Mouse (Mus musculus): ENCODE data around the gene Nol4l.

The Nol4l gene

DNA sequence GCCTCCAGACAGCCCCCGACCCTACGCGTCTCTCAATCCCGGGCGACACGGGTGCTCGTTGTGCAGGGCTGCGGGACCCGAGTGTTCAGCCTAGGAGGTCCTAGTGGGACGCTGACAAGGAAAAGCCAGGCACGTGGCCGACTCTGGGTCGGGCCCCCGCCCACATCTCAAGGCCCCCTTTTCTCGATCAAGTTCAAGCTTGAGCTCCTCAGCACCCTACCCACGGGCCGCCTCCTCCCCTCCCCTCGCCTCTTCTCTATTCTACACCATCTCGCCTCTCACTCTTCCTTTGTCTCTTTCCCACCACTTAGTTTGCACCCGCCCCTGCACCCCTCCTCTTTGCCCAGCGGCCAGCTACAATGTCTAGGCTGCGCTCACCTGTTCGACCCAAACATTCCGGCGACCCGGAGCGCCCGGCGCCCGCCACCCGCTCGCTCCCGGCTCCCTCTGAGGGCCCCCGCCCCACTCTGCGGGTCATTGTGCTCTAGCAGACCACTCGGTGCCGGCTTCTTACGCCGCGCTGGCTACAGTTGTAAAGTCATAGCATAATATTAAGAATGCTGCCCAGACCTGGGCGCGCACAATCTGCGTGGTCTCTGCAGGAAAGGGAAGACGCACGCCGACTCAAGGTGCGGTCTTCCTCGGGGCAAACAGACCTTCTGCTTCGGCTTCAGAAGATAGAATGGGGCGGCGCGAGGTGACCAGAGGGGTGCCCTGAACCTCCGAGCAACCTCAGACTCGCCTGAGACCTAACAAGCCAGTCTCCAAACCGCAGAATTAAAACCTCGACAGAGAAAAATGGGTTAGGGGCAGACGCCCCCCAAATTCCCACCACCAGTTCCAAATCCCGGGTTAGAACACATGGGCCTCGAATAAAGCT is 84.4 kb downstream of the Nol4l start:
- in situ Hi-C loops (cut with MboI; ENCODE audit: low sequenced_read_pairs), result no loop called here

DNA sequence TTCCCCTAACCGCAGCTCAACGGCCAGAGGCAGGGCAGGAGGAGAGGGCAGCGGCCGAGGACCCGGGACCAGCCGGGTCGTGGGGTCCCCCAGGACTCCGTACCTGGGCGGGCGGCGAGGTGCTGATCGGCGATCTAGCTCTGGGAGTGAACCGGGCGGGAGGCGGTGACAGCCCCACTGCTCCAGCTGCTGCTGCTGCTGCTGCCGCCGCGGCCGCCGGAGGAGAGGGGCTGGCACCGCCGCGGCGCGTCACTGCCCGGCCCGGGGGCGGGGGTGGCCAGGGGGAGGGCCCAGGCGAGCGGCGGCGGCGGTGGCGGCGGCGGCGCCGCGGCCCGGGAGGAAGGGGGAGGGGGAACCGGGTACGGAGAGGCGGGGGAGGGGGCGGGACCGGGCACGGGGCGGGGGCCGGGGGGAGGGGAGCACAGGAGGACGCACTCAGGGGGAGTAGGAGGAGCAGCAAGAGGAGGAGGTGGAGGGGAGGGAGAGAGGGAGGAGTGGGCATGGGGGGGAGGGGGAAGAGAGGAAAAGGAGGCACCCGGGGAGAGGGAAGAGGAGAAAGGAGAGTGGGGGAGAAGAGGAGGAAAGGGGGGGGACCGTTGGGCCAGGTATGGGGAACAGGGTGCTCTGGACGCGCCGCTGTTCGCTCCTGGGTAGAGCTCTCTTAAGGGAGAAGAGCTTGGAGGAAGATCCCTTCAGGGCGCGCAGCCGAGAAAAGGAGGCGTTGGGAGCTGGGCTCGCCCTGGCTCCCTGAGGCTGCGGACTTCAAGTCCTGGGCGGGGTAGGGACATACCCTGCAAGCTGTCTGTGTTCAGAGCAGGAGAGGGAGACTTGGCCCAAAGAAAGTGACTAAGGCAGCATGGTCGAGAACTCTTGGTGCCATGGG is 85.3 kb downstream of the Nol4l start:
- in situ Hi-C loops (cut with MboI; ENCODE audit: low sequenced_read_pairs), result no loop called here

DNA sequence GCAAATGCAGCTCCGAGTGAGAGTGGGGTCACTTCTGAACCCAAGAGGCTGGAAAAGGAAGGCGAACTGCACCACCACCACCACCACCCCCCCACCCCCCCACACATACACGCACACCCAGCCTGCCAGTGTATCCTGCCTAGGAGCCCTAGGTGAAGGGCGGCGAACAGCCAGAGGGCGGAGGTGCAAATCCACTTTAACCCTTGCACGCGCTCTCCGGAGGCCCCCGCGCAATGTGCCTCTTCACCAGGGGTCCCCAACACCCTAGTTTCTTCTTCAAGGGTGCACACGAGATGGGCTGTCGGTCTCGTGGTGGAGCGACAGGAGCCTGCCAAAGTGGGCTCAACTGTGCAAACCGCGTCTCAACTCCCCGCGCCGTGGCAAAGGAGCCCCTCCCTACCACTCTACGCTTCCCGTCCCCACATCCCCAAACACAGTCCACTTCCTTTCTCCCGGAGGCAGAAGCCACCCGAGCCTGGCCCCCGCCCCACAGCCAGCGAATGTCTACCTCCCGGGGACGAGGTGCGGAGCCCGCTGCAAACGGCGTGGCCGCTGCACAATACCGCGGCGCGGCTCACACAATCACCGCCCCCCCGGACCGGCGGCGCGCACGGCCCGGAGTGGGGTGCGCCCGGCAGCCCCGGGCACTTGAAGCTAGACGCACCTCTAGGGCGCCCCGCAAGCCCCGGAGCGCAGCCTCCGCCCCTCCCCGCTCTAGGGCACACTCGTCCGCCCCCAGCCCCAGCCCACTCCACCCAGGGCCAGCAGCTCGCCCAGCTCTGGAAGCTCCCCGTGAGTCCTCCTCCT is 86.1 kb downstream of the Nol4l start:
- in situ Hi-C loops (cut with MboI; ENCODE audit: low sequenced_read_pairs), result no loop called here

DNA sequence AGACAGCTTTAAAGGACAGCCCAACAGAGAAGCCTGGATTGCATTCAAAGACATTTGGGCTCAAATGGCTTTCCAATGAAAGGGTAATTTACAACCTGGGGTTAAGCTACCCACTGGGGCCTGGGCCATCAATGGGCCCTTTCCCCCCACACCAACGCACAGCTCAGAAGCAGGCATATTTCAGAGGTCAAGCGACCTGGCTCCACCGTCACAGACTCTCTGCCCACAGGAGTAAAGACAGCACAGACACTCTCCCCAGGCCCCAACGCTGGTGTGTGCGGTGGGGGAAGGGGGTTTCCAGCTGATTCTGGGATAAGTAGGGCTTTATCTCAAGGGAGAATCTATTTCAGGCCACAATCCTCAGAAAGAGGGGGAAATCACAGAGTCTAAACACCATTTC is 87.1 kb downstream of the Nol4l start:
- in situ Hi-C loops (cut with MboI; ENCODE audit: low sequenced_read_pairs), result no loop called here

DNA sequence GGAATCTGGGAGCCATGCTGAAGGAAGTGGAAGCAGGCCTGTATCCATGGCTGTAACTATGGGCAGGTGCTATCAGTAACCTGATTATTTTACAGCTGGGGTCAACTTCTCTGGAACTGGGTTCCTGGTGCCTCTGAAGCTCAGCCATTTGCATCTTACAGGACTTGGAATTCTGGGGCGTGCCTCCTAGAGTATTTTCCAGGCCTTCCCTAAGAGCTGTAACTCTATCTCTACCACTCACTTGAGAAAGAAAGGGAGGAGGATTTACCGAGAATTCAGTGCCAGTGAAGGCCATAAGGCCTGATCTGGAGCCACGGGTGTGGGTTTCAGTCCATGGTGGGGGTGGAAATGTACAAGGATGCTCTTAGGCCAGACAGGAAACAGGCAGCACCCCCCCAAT is 88.5 kb downstream of the Nol4l start:
- in situ Hi-C loops (cut with MboI; ENCODE audit: low sequenced_read_pairs), result no loop called here

DNA sequence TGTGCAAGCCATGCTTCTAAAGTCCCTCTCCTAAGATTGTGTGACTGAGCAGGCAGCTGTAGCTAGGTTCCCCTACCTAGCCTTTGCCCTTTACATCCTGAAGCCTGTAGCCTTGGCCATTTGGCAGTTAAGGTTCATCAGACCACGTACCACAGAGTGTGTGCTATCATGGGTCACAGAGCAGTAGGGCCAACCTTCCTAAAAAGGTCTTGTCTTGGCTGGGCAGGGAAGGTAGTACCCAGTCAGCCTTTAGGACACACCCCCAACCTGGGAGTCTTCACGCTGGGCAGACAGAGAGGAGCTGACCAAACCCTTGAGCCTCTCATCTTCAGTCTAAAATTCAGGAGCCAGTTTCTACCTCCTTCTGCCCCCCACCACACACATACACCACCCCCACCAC is 89.0 kb downstream of the Nol4l start:
- in situ Hi-C loops (cut with MboI; ENCODE audit: low sequenced_read_pairs), result no loop called here

DNA sequence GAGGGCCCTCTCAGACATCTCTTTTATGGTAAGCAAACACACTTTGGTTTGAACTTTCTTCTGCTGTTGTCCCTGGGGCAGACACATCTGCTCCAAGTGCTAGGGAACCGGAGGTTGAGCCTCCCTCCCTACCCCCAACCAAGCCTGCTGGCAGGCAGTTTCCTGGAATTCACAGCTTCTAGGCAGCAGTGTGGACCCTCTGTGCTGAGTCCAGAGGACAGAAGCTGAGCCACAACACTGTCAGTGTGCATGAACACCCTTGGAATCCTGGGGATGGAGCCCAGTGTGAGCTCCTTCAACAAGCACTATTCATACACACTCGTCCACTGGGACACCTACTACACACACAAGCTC is 92.5 kb downstream of the Nol4l start:
- in situ Hi-C loops (cut with MboI; ENCODE audit: low sequenced_read_pairs), result no loop called here

DNA sequence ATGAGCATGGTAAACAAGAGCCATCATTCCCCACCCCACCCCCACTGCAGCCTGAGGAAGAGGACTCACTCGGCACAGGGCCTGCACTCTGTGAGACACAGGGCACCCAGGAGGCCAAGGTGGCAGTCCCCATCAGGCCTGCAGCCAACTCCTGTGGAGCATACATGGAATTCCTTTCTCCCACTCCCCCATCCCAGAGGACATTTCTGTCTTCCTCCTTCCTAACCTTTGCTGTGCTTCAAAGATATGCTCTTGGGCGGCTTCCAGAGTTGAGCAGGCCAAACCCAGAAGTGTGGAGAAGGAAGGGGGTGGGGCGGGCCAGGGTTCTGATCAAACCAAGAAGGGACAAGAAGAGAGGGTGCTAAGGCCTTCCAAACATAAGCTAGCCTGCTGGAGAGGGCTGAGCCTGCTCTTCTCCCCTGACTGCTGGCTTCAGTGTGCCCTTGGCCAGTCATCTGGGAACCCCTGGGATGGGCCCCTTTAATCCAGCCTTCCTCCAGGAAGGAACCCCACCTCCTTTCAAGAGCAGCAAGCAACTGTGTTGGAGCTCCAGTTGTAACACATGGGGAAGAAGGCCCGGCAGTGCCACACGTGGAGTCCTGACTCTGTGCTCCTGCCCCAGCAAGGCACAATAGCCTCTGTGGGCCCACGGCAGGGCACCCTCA is 93.0 kb downstream of the Nol4l start:
- in situ Hi-C loops (cut with MboI; ENCODE audit: low sequenced_read_pairs), result no loop called here

DNA sequence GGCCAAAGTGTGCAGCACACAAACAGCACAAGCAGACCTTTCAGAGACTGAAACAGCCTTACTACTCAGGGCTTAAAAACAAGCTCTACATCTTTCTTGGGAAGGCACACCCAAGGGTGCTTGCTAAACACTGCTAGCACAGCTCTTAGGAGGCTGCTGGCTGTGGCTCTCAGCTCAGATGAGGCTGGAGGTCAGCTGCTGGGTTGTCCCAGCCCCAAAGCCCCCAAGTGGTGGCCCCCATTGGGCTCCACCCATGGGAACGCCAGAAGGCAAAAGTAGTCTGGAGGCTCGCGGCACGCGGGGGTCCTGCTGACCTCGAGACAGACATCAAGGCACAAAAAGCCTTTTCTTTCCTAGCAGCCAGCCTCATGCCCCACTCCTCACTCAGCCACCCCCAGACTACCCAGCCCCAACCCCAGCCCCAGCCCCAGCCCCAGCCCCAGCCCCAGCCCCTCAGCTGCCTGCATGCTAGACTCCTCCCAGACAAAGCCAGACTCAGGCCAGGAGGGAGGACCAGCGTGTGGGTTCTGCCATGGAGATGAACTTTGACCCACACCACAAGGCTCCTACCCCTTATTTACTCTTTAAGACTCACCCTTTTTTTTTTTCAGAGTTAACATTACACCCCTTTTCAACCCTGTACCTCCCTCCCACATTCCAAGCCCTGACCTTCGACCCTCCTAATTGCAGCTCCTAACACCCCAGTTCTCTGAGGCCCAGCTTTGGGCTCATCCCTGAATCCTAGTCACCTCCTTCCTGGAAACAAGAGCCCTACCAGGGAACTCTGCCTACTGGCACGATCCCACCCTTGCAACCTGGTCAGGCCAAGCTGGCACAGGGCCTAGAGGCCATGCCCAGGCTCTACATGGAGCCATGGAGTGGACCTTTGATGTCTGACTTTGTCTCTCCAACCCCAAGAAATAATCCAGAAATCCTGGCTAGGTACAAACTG is 94.6 kb downstream of the Nol4l start:
- in situ Hi-C loops (cut with MboI; ENCODE audit: low sequenced_read_pairs), result no loop called here

DNA sequence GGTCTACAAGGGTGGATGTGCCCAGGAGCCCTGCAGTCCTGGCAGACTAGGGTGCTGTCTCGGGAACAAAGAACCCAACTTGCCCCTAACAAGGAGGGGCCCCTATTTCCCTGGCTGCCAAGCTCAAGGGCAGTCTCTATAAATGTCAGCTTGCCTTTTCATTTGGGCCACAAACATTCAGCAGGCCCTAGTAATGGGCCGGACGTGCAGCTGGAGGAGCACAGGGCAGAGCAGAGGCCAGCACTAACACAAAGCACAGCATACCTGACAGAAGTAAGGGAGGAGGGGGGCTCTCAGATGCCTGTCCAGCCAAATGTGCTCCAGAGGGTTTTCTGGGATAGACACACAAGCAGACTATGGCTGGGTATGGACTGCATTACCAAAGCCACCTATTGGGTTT is 95.9 kb downstream of the Nol4l start:
- in situ Hi-C loops (cut with MboI; ENCODE audit: low sequenced_read_pairs), result no loop called here

DNA sequence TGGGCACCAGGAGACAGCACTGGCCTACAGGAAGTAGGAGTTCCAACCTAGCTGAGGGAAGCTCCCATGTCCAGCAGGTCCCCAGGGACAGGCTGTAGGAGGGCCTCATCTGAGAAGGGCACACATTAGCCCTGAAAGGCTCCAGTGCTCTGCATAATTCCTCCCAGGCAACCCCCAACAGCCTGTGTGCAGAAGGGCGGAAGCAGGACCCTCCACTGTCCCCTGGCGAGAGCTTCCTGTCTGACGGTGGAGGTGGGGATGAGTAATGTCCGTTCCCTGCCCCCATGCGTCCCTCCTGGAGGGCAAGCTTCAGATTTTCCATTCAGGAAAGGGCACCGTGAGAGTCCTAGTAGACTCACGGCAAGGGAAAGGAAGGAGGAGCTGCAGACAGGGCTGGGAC is 97.3 kb downstream of the Nol4l start:
- in situ Hi-C loops (cut with MboI; ENCODE audit: low sequenced_read_pairs), result no loop called here

DNA sequence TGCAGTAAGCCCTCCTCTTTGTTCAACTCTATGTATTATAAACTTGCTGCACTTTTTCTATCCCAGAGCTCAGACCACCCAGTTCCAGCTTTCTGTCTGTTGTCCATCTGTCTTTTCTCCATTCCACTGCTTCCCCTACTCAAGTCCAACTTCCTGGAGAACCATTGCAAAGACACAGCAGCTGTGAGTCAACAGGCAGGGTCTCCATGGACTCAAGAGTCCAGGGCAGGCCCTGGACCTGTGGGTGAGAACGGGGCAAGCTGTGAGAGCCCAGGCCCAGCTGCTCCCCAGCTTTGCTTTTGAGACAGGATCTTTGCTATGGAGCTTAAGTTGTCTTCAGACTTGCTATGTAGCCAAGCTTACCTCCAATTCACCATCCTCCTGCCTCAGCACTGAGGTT is 99.2 kb downstream of the Nol4l start:
- in situ Hi-C loops (cut with MboI; ENCODE audit: low sequenced_read_pairs), result no loop called here

DNA sequence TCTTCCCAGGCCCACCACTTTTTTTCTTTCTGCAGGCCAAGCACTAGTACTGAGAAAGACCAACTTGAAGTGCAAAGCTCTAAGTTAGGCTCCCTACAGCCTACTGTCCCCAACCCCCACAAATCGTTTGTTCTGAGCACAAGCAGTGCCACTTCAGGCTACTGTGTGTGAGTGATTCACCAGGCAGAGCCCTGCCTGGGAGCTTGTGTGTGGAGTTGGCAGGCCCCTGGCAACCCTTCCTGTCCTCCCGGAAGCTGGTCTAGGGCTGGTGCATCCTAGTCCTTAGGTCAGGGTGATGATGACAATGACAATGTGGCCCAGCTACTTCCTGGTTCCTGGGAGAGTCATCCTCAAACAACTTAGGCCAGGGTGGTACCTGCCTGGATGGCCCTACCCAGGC is 101.3 kb downstream of the Nol4l start:
- in situ Hi-C loops (cut with MboI; ENCODE audit: low sequenced_read_pairs), result no loop called here

DNA sequence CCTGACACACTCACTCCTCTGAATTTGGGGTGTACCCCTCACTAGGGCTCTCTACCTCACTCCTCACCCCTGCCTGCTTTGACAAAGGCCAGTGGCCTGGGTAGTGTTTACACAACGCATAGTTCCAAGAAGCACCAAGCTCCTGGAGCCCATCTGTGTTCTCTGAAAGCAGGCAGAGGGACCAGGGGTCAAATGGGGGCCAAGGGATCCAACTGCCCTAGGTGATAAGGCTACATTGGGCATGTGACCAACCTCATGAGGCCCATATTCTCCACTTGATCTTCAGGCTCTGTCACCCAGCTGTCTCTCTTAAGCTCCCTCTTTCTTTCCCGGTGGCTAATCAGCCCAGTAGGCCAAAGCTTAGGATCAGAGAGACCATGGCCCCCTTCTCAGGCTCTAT is 102.8 kb downstream of the Nol4l start:
- in situ Hi-C loops (cut with MboI; ENCODE audit: low sequenced_read_pairs), result no loop called here

DNA sequence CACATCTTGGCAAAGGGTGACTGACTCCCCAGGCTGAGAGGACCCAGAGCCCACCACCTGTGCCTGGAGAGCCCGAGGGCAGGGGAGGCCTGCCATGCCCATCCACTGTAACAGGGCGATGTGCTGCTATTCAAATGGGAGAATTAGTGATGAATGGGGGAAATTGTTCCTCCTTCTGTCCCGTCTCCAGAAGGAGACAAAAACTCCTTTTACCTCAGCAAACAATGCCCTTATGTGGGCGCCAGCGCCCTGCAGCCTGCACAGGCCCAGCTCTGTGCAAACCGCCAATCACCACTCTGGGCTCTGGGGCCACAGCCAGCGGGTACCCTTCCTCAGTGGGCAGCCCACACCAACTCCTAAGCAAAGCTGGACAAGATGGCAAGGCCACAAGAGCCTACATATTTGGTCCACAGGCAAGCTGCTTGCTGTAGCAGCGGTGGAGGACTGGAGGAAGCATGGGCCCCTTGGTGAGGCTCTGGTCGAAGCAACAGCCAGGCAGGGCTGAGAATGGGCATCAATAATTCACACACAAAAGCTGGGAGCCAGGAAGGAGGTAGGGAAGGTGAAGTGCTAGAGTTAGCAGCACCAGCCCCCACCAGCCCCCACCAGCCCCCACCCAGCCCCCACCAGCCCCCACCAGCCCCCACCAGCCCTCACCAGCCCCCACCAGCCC is 103.6 kb downstream of the Nol4l start:
- in situ Hi-C loops (cut with MboI; ENCODE audit: low sequenced_read_pairs), result no loop called here

DNA sequence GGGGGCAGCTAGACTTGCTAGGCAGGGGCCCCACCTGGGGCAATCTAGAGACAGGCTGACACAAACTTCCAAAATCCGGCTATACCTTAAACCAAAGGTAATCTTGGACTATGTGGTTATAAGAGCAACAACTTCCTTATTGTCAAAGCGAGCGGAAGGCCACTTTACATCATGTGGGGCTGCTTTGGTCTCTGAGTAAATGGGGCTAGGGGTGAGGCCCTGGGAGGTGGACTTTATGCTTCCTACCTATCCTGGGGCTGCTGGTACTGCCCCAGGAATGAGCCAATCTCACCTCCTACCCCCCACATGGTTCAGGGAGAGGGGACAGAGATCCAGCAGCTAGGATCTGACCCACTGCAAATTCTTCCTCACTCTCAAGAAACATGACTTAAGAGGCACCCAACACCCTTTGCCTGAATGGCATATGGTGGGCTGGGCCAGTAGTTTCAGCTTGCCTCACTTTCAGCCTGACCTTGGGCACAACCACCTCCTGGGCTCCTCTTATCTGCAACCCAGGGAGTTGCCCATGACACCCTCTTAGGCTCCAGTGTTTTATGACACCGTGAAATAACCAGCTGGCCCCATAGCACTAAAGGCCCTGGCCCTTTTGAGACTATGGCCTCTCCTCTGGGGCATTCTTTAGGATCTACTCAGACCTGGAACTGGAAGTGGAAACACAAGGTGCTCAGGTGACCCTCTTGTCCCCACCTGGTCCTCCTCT is 104.5 kb downstream of the Nol4l start:
- in situ Hi-C loops (cut with MboI; ENCODE audit: low sequenced_read_pairs), result no loop called here

DNA sequence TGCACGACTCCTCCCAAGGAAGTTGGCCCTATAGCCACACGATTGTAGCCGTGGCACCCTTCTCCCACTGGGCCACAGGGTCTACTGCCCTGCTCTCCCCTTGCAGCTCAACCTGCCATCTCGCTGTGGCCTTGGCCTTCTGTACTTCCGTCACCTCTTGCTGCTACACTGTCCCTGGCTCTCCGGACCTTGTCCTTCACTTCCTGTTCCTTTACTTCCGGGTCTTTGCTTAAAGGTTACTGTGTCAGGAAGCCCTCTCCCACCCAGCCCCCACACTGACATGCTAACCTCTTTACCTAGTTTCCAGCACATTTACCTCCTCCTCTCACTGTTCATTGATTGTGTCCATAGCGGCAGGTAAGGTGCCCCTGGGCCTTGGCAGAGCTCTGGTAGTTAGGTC is 105.2 kb downstream of the Nol4l start:
- in situ Hi-C loops (cut with MboI; ENCODE audit: low sequenced_read_pairs), result loop anchor here (25.0 kb wide), 1 partner anchor 512 kb away; the partner anchor contains the start of gene Mylk2

DNA sequence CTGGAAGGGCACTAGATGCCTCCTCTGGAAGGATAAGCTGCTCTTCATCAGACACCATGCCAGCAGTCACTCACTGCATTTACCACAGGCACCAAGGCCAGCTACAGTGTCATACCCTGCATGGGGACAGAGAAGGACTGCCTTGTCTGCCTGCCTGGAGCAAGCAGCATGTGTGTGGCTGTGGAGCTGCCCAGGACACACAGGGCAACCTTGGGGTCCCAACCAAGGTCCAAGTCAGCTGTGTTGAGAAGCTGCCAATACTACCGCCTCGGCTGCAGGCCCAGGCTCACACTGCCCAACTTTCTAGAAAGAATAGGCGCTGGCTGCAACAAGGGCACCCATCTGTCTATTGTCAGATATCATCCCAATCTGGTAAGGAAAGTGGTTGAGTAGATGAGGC is 106.7 kb downstream of the Nol4l start:
- in situ Hi-C loops (cut with MboI; ENCODE audit: low sequenced_read_pairs), result loop anchor here (25.0 kb wide), 1 partner anchor 511 kb away; the partner anchor contains the start of gene Mylk2

Measured in CH12F3 (cell line).